Mouse (Mus musculus) hindbrain, embryonic 10.5 days (tissue): ENCODE measurements around the gene Sec16a. TPM values are rescaled to one million over a fixed set of nuclear protein-coding genes. Genes with fewer than 3 reads are reported as not detected.
A peak's percentile ranks its signal among the peaks of the same experiment; 100 is the strongest.

Experiments
- DNase-seq: peaks from one replicate; pipeline ENCODE4 v3.0.0-alpha.2; 2017; ENCODE audit warnings: low spot score
- H3K27ac ChIP-seq: fragments of 300-500 bp; sonication (generic); 2 replicates; pipeline ENCODE4 v1.5.1; 2016; ENCODE audit warnings: mild to moderate bottlenecking, moderate library complexity
- H3K27me3 ChIP-seq: fragments of 300-500 bp; sonication (generic); 2 replicates; pipeline ENCODE4 v1.6.1; 2016; ENCODE audit warnings: mild to moderate bottlenecking; ENCODE audit not compliant: poor library complexity, insufficient read depth, severe bottlenecking
- H3K36me3 ChIP-seq: fragments of 300-500 bp; sonication (generic); 2 replicates; pipeline ENCODE4 v1.6.1; 2016; ENCODE audit warnings: mild to moderate bottlenecking, moderate library complexity
- H3K4me1 ChIP-seq: fragments of 300-500 bp; sonication (generic); replicated peaks from 2 replicates; pipeline ENCODE4 v1.6.1; 2016; ENCODE audit warnings: mild to moderate bottlenecking
- H3K4me3 ChIP-seq: fragments of 300-500 bp; sonication (generic); 2 replicates; pipeline ENCODE4 v1.5.1; 2016; ENCODE audit warnings: mild to moderate bottlenecking, moderate library complexity
- H3K9me3 ChIP-seq: fragments of 300-500 bp; sonication (generic); 2 replicates; pipeline ENCODE4 v1.6.1; 2016; ENCODE audit warnings: mild to moderate bottlenecking, moderate library complexity
- WGBS: fragments of 180-500 bp; shearing (Covaris S2); methylation state at CpG from one replicate; pipeline ENCODE4 v1.1.7; 2016; 5-methylcytosine and 5-hydroxymethylcytosine counted together
- polyA plus RNA-seq: library from polyadenylated mRNA; unstranded; fragments of >200 nt; fragmentation: Nextera tagmentation; extraction: Ambion mirVana; gene quantifications from 2 replicates; pipeline ENCODE4 v1.2.1, GENCODE M21; 2016

Sec16a gene
- polyA plus RNA-seq, 1 experiment from 2014 or later: 28.9 TPM

GRCm38 (mm10) chr2:26468376-26468775 lies 23.4 kb upstream of the Sec16a start:
- Histone ChIP-seq H3K27ac (no peak overlapping the region), H3K4me1 (no peaks in the 10 kb centered on the region), H3K27me3 (no peaks in the 10 kb centered on the region), H3K36me3 (peaks cover 100% of the 10 kb centered on the region), H3K9me3 (no peaks in the 10 kb centered on the region), H3K4me3 (no peak overlapping the region)
- DNase-seq: no peak
- WGBS: 98% methylated on average over 15 of the region's 15 CpGs

DNA sequence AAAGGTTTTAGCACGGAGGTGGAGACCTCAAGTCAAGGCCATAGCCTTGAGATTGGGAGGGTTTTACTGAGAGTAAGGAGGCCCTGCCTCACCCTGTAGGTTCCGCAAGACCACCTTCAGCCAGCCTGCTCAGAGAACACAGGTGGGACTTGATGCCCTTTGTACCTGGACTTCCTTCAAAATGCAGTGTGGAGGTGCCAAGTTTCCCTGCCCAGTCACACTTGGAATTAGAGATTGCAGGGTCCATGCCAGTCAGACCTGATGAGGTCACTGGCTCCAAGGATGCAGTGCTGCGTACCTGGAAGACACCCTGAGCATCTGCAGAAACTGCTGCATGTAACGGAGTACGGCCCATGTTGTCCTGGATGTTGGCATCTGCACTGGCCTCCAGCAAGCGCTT lies 18.4 kb upstream of the Sec16a start:
- Histone ChIP-seq H3K4me1 (peaks cover 26% of the 10 kb centered on the region), H3K27ac (no peak overlapping the region), H3K4me3 (no peak overlapping the region), H3K36me3 (peaks cover 100% of the 10 kb centered on the region), H3K27me3 (no peaks in the 10 kb centered on the region), H3K9me3 (no peaks in the 10 kb centered on the region)
- WGBS: 96% methylated on average over 6 of the region's 6 CpGs
- DNase-seq: no peak

- Histone ChIP-seq H3K4me3 (no peak overlapping the region), H3K27ac (no peak overlapping the region), H3K9me3 (no peaks in the 10 kb centered on the region), H3K4me1 (peaks cover 30% of the 10 kb centered on the region), H3K27me3 (no peaks in the 10 kb centered on the region), H3K36me3 (peaks cover 100% of the 10 kb centered on the region)
- 84% methylated on average over 3 of the region's 3 CpGs for WGBS
- no peak for DNase-seq
These were observed 18.0 kb upstream of the Sec16a start for GRCm38 (mm10) chr2:26462980-26463379.

DNA sequence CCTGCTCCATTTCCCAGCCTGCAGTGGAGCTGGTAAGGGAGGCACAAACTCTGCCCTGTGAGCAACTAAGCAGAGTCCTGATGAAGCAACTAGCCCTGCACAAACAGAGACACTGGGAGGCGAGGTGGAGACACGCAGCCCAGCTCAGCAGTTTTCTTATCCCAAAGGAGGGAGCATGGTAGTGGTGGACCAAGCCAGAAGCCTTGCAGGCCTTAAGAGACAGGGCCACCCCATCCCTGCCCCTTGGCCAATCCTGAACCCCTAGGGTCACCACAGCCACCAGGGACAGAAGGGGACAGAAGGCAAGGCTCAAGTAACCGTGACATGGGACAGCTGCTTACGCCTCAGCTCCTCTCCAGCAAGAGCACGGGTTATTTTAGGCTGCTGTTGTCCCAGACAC lies 16.7 kb upstream of the Sec16a start:
- Histone ChIP-seq H3K27ac (no peak overlapping the region), H3K36me3 (peaks cover 94% of the 10 kb centered on the region), H3K4me1 (peaks cover 31% of the 10 kb centered on the region), H3K9me3 (no peaks in the 10 kb centered on the region), H3K4me3 (no peak overlapping the region), H3K27me3 (no peaks in the 10 kb centered on the region)
- no peak for DNase-seq
- WGBS: 88% methylated on average over 5 of the region's 5 CpGs

DNA sequence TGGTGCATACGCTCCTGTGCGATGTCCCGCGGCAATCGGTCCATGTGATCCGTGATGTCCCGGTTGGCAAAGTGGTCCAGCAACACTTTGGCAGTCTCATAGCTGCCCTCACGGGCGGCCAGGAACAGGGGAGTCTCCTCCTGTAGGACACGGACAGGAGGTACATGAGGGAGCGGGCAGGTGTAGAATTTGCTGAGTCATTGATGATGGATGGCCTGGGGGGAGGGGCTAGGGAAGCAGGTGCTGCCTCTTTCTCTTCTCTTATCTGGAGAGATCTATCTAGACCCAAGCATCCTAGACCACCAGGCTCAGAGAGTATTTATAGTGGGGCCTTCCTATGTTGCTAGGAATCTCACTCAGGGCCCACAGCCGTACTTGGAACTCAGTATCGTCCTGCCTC lies 15.8 kb upstream of the Sec16a start:
- no peaks in the 10 kb centered on the region for H3K9me3 ChIP-seq
- H3K4me3 ChIP-seq: no peak overlapping the region
- H3K4me1 ChIP-seq: peaks cover 33% of the 10 kb centered on the region
- H3K27ac ChIP-seq: no peak overlapping the region
- 92% methylated on average over 13 of the region's 13 CpGs for WGBS
- DNase-seq: peak; percentile 11
- no peaks in the 10 kb centered on the region for H3K27me3 ChIP-seq
- H3K36me3 ChIP-seq: peaks cover 85% of the 10 kb centered on the region

DNA sequence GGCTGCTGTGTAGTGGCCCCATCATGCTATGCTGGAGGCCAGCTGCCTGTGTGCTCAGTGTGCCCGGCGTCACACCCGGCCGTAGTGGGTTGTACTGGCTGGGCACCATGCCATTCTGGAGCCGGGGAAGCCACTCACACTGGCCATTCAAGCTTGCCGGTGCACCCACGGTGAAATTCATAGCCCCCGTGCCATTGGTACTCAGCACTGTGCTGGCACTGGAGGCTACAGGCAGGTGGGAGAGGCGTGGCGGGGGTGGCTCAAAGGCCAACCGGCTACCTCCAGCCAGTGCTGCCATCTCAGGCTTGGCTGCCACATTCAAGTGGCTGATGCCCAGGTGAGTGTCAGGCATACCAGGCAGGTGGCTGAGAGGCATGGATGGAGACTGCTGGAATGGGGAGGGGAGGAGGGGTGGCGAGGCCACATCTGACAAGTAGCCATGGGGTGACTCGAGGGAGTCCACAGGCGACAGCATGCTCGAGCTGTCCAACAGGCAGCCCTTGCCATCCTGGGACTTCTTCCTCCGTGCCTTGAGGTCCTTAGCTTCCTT lies 15.2 kb upstream of the Sec16a start:
- Histone ChIP-seq H3K27ac (peak overlapping the region; percentile 54; the same call in 1 of the 2 replicates), H3K4me1 (peaks cover 37% of the 10 kb centered on the region), H3K36me3 (peaks cover 79% of the 10 kb centered on the region), H3K4me3 (no peak overlapping the region), H3K9me3 (no peaks in the 10 kb centered on the region), H3K27me3 (no peaks in the 10 kb centered on the region)
- WGBS: 90% methylated on average over 16 of the region's 16 CpGs
- DNase-seq: peak; percentile 3

DNA sequence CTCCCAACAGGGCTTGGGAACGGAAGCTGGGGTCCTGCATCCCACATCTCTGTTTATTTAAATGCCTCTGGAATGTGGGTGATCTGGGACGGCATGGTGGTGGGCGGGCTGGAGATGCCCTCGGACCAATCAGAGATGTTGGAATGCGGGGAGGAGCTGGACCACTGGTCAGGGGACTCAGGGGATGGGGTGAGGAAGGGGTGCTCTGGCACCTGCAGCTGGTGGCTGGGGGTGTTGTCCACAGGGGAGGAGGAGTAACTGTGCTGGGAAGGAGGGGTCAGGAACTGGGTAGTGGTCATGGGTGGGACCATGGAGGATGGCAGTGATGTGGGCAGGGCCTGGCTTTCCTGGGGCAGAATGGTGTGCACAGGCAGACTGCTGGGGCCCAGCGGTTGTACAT lies 14.5 kb upstream of the Sec16a start:
- no peaks in the 10 kb centered on the region for H3K27me3 ChIP-seq
- peaks cover 72% of the 10 kb centered on the region for H3K36me3 ChIP-seq
- DNase-seq: peak; percentile 48
- H3K4me3 ChIP-seq: no peak overlapping the region
- H3K4me1 ChIP-seq: peaks cover 37% of the 10 kb centered on the region
- H3K9me3 ChIP-seq: no peaks in the 10 kb centered on the region
- peak overlapping the region; percentile 54; the same call in 1 of the 2 replicates for H3K27ac ChIP-seq
- WGBS: 41% methylated on average over 6 of the region's 6 CpGs

DNA sequence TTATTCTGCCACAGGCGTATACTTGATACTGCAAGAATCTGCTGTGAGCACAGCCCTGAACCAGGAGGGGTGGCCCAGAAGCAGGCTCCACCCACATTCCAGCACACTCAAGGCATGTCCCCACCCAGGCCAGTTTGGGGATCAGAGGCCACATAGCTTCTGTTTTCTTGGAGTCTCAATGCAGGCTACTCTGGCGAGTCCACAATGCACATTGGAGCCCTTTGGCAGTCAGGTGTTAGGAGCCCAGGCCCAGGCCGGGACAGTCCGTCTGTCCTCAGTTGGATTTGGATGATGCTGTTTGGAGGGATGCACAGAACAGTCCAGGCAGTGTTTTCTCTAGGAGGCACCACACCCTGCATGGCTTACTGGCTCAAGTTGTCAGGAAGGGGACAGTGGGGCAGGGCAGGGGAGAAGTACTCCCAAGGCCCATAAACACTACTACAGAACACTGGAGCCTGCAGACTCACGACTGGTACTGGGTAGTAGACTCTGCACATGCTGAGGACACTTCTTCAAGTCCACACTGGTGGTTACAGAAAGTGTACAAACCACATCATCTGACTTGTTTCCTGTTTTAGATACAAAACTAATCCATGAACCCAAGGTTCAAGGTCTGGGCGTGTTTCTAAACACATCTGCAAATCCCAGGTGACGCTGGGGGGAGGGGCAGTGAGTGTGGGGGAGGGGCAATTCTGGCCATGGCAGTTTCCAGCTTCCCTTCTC lies 13.5 kb upstream of the Sec16a start:
- WGBS: 37% methylated on average over 7 of the region's 7 CpGs
- Histone ChIP-seq H3K4me3 (0 out of 2 replicates have a peak overlapping the region, but pooled peaks have one; percentile 7), H3K27ac (peak overlapping the region; percentile 59), H3K9me3 (no peaks in the 10 kb centered on the region), H3K36me3 (peaks cover 63% of the 10 kb centered on the region), H3K4me1 (peaks cover 37% of the 10 kb centered on the region), H3K27me3 (no peaks in the 10 kb centered on the region)
- DNase-seq: peak; percentile 63

GRCm38 (mm10) chr2:26449121-26450060 lies 4.4 kb upstream of the Sec16a start:
- 21% methylated on average over 5 of the region's 5 CpGs for WGBS
- DNase-seq: peak; percentile 85
- H3K36me3 ChIP-seq: no peaks in the 10 kb centered on the region

GRCm38 (mm10) chr2:26447451-26447850 lies 2.4 kb upstream of the Sec16a start:
- peaks cover 54% of the 10 kb centered on the region for H3K4me1 ChIP-seq

More at GRCm38 (mm10) chr2:26449121-26450060, 4.4 kb upstream of the Sec16a start:
- Histone ChIP-seq H3K4me3 (no peak overlapping the region), H3K27ac (peak overlapping the region; percentile 41; the same call in 1 of the 2 replicates), H3K9me3 (no peaks in the 10 kb centered on the region), H3K27me3 (no peaks in the 10 kb centered on the region), H3K4me1 (peaks cover 38% of the 10 kb centered on the region)

DNA sequence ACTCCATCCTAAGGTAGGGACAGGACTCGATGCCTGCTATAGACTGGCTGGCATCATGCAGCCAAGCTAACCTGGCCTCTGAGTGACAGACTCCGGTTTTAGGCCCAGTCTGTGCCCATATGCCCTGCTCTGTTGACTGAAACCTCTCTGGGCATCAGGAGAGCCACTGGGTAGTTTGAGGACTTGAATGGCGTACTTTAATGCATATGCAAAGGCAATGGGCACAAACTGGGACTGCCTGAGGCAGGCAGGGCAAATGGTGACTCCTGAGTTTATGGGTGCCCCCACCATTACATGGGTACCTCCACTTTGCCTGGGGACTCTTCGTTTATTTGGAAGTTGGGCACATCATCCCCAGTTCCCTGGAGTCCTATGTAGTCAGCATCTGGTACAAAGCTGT lies 1.7 kb upstream of the Sec16a start:
- peak overlapping the region; percentile 93 for H3K4me3 ChIP-seq
- whole genome bisulfite sequencing: 80% methylated on average over 4 of the region's 4 CpGs
- H3K36me3 ChIP-seq: peaks cover 2% of the 10 kb centered on the region
- H3K4me1 ChIP-seq: peaks cover 54% of the 10 kb centered on the region
- H3K9me3 ChIP-seq: no peaks in the 10 kb centered on the region
- no peak for DNase-seq
- H3K27ac ChIP-seq: peak overlapping the region; percentile 93; the same call in 1 of the 2 replicates
- no peaks in the 10 kb centered on the region for H3K27me3 ChIP-seq

More at GRCm38 (mm10) chr2:26447451-26447850, 2.4 kb upstream of the Sec16a start:
- DNase-seq: no peak
- no peaks in the 10 kb centered on the region for H3K9me3 ChIP-seq
- WGBS: 93% methylated on average over 1 of the region's 1 CpGs
- H3K27me3 ChIP-seq: no peaks in the 10 kb centered on the region
- no peaks in the 10 kb centered on the region for H3K36me3 ChIP-seq
- no peak overlapping the region for H3K27ac ChIP-seq
- no peak overlapping the region for H3K4me3 ChIP-seq

DNA sequence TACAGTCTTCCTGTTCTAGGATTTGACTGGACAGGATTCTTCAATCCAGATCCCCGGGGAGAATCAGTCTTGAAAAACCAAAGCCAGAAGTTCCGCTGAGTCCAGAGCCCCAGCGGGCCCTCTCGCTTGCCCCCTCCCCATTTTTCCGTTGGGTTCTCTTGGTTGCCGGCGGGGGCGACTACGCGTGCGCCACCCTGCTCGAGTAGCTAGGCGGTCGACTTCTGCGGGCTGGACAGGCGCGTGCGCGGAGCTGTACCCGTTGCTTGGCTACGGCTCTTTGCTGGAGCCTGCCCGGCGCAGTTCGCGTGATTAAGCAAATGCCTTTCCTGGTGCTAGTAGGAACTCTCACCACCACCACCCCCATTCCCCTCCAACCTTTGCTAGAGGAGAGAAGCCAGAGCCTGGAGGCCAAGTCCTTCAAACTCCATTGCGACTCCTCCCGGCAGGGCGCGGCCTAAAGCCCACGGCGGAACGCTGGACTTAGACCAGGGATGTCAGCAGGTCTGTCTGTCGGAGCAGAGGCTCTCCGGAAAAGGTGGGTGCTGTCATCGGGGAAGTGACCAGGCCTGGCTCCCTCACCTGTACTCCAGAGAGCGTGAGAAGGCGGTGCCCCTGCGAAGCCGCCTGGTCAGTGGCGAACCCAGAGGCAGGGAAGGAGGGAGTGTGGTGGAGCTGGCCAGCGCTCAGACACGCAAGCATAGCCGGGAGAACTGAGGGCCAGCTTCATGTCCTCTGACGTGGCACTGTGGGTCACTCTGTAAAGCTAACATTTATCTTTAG lies 840 bp upstream of the Sec16a start:
- Histone ChIP-seq H3K27me3 (no peaks in the 10 kb centered on the region), H3K4me1 (peaks cover 54% of the 10 kb centered on the region), H3K27ac (peak overlapping the region; percentile 93), H3K9me3 (no peaks in the 10 kb centered on the region), H3K36me3 (peaks cover 10% of the 10 kb centered on the region), H3K4me3 (peak overlapping the region; percentile 93)
- DNase-seq: peak; percentile 95
- under 1% methylated on average over 44 of the region's 44 CpGs for WGBS
